Mouse (Mus musculus): ENCODE results near the gene Mrpl53. TPM values are rescaled to one million over a fixed set of nuclear protein-coding genes. Genes with fewer than 3 reads are reported as not detected.

Mrpl53 gene
- polyA plus RNA-seq, 2 experiments = 56.6 to 87.4 TPM

- ATAC-seq (ENCODE audit: insufficient read depth) = no peak
- 23% methylated on average over 5 of the region's 5 CpGs for whole genome bisulfite sequencing (ENCODE audit: insufficient replicate concordance)
- no peak for DNase-seq (ENCODE audit: low read depth in 3 of 3, low spot score in 3 of 3)
These were observed 16.5 kb downstream of the Mrpl53 start, which contains the start of gene Ino80b for GRCm38 (mm10) chr6:83125331-83125730. Gene Ino80b (minus strand): TSS chr6:83125431.

GRCm38 (mm10) chr6:83127419-83127818 is 18.6 kb downstream of the Mrpl53 start:
- ATAC-seq (ENCODE audit: insufficient read depth) (no peak), DNase-seq (ENCODE audit: low read depth in 3 of 3, low spot score in 3 of 3) (no peak)
- no peak for TF ChIP-seq EP300 (IDR thresholded peaks at IDR 0.05; ENCODE audit: low read depth)
- TF ChIP-seq CTCF (IDR thresholded peaks at IDR 0.05; ENCODE audit: low read depth) = peak; percentile 69
- H3K9ac ChIP-seq (replicated peaks) = no peak overlapping the region
- H3K4me1 ChIP-seq (replicated peaks; ENCODE audit: control insufficient read depth in 2 of 2, insufficient read depth in 2 of 2, low read length in 1 of 2) = peaks cover 13 to 21% of the 10 kb centered on the region in 2 experiments
- H3K4me3 ChIP-seq (ENCODE audit: insufficient read depth in 1 of 2, low read depth in 2 of 2, low read length in 2 of 2) = no peak overlapping the region
- no peak overlapping the region for H3K27ac ChIP-seq
- no peaks in the 10 kb centered on the region for H3K9me3 ChIP-seq (ENCODE audit: control insufficient read depth, low read length)
- WGBS (ENCODE audit: insufficient replicate concordance) = 71% methylated on average over 5 of the region's 5 CpGs
- H3K27me3 ChIP-seq (ENCODE audit: control insufficient read depth, insufficient read depth, low read length) = no peaks in the 10 kb centered on the region
- no peak overlapping the region for H3K4me2 ChIP-seq (ENCODE audit: low read depth)
- H3K36me3 ChIP-seq (replicated peaks; ENCODE audit: control insufficient read depth, insufficient read depth, low read depth) = no peaks in the 10 kb centered on the region

More at GRCm38 (mm10) chr6:83125331-83125730, 16.5 kb downstream of the Mrpl53 start, which contains the start of gene Ino80b:
- Histone ChIP-seq H3K27me3 (ENCODE audit: control insufficient read depth, insufficient read depth, low read length) (no peaks in the 10 kb centered on the region), H3K36me3 (replicated peaks; ENCODE audit: control insufficient read depth, insufficient read depth, low read depth) (no peaks in the 10 kb centered on the region), H3K4me2 (ENCODE audit: low read depth) (peak within 1 kb of the TSS; percentile 87), H3K4me1 (replicated peaks; ENCODE audit: control insufficient read depth in 2 of 2, insufficient read depth in 2 of 2, low read length in 1 of 2) (peaks cover 15 to 25% of the 10 kb centered on the region in 2 experiments), H3K4me3 (ENCODE audit: insufficient read depth in 1 of 2, low read depth in 2 of 2, low read length in 2 of 2) (peak within 1 kb of the TSS; percentile 93), H3K9ac (replicated peaks) (peak within 1 kb of the TSS; percentile 95), H3K9me3 (ENCODE audit: control insufficient read depth, low read length) (no peaks in the 10 kb centered on the region), H3K27ac (peak within 1 kb of the TSS; percentile 81)
- no peak for TF ChIP-seq EP300 (IDR thresholded peaks at IDR 0.05; ENCODE audit: low read depth)
- no peak for TF ChIP-seq CTCF (IDR thresholded peaks at IDR 0.05; ENCODE audit: low read depth)

- Histone ChIP-seq H3K9ac (replicated peaks) (no peak overlapping the region), H3K4me1 (replicated peaks; ENCODE audit: control insufficient read depth in 2 of 2, insufficient read depth in 2 of 2, low read length in 1 of 2) (peaks cover 4 to 7% of the 10 kb centered on the region in 2 experiments; a peak in 3 of 4 replicates), H3K36me3 (replicated peaks; ENCODE audit: control insufficient read depth, insufficient read depth, low read depth) (no peaks in the 10 kb centered on the region), H3K27ac (peak overlapping the region; percentile 47), H3K4me3 (ENCODE audit: insufficient read depth in 1 of 2, low read depth in 2 of 2, low read length in 2 of 2) (no peak overlapping the region), H3K27me3 (ENCODE audit: control insufficient read depth, insufficient read depth, low read length) (peaks cover 16% of the 10 kb centered on the region), H3K4me2 (ENCODE audit: low read depth) (peak overlapping the region; percentile 13; the same call in 1 of the 2 replicates), H3K9me3 (ENCODE audit: control insufficient read depth, low read length) (no peaks in the 10 kb centered on the region)
- ATAC-seq (ENCODE audit: insufficient read depth) (peak; percentile 68), DNase-seq (ENCODE audit: low read depth in 3 of 3, low spot score in 3 of 3) (no peak)
- TF ChIP-seq CTCF (IDR thresholded peaks at IDR 0.05; ENCODE audit: low read depth) (no peak), EP300 (IDR thresholded peaks at IDR 0.05; ENCODE audit: low read depth) (no peak)
- WGBS (ENCODE audit: insufficient replicate concordance) = 42% methylated on average over 6 of the region's 6 CpGs
These were observed 22.7 kb downstream of the Mrpl53 start for GRCm38 (mm10) chr6:83131469-83132034.

GRCm38 (mm10) chr6:83132176-83132919 is 23.5 kb downstream of the Mrpl53 start:
- 62% methylated on average over 9 of the region's 9 CpGs for WGBS (ENCODE audit: insufficient replicate concordance)
- Histone ChIP-seq H3K9ac (replicated peaks) (no peak overlapping the region), H3K27ac (no peak overlapping the region; the same call in 1 of the 2 replicates), H3K4me1 (replicated peaks; ENCODE audit: control insufficient read depth in 2 of 2, insufficient read depth in 2 of 2, low read length in 1 of 2) (peaks cover 4 to 7% of the 10 kb centered on the region in 2 experiments; a peak in 3 of 4 replicates), H3K4me2 (ENCODE audit: low read depth) (no peak overlapping the region), H3K36me3 (replicated peaks; ENCODE audit: control insufficient read depth, insufficient read depth, low read depth) (no peaks in the 10 kb centered on the region), H3K27me3 (ENCODE audit: control insufficient read depth, insufficient read depth, low read length) (peaks cover 23% of the 10 kb centered on the region), H3K4me3 (ENCODE audit: insufficient read depth in 1 of 2, low read depth in 2 of 2, low read length in 2 of 2) (no peak overlapping the region), H3K9me3 (ENCODE audit: control insufficient read depth, low read length) (no peaks in the 10 kb centered on the region)
- no peak for DNase-seq (ENCODE audit: low read depth in 3 of 3, low spot score in 3 of 3)
- peak; percentile 25; the same call in 1 of the 2 replicates for ATAC-seq (ENCODE audit: insufficient read depth)
- no peak for TF ChIP-seq EP300 (IDR thresholded peaks at IDR 0.05; ENCODE audit: low read depth)
- TF ChIP-seq CTCF (IDR thresholded peaks at IDR 0.05; ENCODE audit: low read depth) = no peak

- Histone ChIP-seq H3K9me3 (ENCODE audit: control insufficient read depth, low read length) (no peaks in the 10 kb centered on the region), H3K27me3 (ENCODE audit: control insufficient read depth, insufficient read depth, low read length) (peaks cover 23% of the 10 kb centered on the region), H3K27ac (no peak overlapping the region), H3K36me3 (replicated peaks; ENCODE audit: control insufficient read depth, insufficient read depth, low read depth) (no peaks in the 10 kb centered on the region), H3K9ac (replicated peaks) (no peak overlapping the region), H3K4me3 (ENCODE audit: insufficient read depth in 1 of 2, low read depth in 2 of 2, low read length in 2 of 2) (no peak overlapping the region), H3K4me1 (replicated peaks; ENCODE audit: control insufficient read depth in 2 of 2, insufficient read depth in 2 of 2, low read length in 1 of 2) (peaks cover 8 to 10% of the 10 kb centered on the region in 2 experiments; a peak in 3 of 4 replicates), H3K4me2 (ENCODE audit: low read depth) (no peak overlapping the region)
- DNase-seq (ENCODE audit: low read depth in 3 of 3, low spot score in 3 of 3) (no peak), ATAC-seq (ENCODE audit: insufficient read depth) (no peak)
- 46% methylated on average over 3 of the region's 3 CpGs for WGBS (ENCODE audit: insufficient replicate concordance)
- TF ChIP-seq CTCF (IDR thresholded peaks at IDR 0.05; ENCODE audit: low read depth) = no peak
- no peak for TF ChIP-seq EP300 (IDR thresholded peaks at IDR 0.05; ENCODE audit: low read depth)
These were observed 25.4 kb downstream of the Mrpl53 start for GRCm38 (mm10) chr6:83134226-83134625.

All from liver, embryonic 14.5 days (tissue).